Mouse (Mus musculus): ENCODE data around the gene Hist1h2ai. TPM values are rescaled to one million over a fixed set of nuclear protein-coding genes. Genes with fewer than 3 reads are reported as not detected.

The Hist1h2ai gene
- polyA plus RNA-seq, 1 experiment from 2014 or later = 183 TPM

DNA sequence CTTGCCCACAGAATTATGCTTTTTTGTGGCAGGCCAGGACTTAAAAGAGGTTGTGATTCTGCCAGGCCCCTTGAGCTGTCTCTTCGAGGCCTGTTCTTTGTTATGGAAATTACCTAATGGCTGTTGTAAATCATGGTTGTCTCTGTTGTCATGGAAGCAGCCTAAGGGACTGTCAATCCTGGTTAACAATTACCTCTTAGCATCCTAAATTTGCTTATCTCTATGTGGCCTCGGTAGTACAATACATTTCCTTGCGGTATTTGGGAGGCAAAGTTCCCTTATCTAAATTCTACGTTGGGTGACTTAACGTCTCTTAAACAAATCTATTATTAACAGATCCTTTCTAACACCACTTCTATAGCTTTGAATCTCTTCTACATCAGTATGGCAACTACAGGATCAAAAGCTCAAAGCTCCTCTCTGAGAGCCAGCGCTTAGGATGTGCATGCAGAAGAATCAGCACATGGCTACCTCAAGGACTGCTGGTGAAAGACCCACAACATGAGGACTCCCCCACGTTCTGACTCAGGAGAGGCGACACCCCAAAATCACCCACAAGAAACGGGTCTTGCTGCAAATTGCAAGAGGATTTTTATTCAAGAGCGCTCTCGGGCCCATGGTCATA lies 11.8 kb downstream of the Hist1h2ai start:
- DNase-seq (ENCODE audit: low spot score) = no peak

DNA sequence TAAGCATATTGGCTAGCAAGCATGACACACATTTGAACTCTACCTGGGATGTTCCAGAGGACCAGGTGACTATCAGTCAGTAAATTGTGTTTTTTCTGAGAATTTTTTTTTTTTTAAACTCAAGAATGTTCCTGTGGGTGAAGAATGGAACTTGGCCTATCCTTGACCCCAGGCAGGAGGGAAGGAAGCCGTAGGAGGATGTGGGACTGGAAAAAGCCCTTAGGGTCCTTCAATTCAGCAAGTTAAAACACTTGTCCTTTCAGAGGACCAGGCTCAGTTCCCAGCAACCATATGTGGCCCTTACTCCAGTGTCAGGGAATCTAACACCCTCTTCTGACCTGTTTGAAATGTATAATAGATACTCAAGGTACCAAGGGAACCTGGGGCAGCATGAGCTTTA lies 13.3 kb downstream of the Hist1h2ai start:
- DNase-seq (ENCODE audit: low spot score) = no peak

DNA sequence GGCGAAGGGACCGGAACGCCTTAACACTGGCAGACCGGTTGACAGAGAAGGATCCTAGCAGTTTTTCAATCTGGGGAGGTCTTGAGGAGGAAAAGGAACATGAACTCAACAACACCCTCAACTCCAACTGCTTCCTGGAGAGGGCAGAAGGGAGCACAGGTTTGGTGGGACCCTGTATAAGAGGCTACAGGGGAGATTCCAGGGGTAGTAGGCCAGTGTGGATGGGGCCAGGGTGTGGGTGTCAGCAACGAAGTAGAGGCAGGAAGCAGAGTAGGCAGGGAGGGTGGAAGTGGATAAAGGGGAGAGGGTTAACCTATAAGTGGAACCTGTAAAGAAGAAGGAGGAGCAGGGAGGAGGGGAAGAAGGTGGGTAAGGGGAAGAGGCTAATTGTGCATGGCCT lies 17.2 kb downstream of the Hist1h2ai start:
- peak; percentile 34 for DNase-seq (ENCODE audit: low spot score)

DNA sequence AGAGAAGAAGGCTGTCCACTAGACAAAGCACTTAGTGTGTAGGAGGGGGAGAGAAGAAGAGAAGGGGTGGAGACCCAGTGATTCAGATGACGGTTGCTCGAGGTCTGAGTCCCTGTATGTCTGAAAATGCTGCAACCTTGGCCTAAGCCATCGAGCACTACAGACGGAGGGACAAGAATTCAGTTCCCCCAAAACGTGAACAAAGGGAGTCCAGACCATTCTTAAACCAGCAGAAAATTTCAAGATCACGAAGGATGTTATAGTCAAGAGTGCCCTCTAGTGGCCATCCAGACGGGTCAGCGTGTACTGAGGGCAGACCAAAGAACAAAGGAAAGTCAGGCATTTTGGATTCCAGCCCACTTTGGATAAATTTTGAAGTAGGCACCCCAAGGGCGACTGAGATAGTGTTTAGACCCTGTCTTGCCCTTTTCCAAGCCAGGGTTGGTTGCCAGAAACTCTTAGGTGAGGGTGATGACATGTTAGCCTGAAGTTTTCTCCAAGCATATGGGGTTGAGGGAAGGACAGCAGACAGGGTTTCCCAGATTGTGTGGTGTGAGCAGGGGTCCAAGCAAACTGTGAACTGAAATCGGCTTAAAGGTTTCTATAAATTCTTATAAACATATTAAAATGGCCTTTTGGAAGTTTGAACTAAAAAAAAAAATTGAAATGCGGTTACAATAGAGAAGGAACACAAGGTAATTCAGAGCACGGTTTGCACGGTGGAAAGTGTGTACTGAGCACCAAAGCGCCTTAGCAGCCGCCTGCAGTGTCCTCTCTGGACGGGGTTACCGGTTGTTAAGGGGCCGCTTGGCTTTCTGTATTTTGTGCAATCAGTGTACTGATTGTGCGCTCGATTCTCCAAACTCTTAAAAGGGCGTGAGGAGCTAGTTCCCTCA lies 18.0 kb downstream of the Hist1h2ai start:
- DNase-seq (ENCODE audit: low spot score) = peak; percentile 83

DNA sequence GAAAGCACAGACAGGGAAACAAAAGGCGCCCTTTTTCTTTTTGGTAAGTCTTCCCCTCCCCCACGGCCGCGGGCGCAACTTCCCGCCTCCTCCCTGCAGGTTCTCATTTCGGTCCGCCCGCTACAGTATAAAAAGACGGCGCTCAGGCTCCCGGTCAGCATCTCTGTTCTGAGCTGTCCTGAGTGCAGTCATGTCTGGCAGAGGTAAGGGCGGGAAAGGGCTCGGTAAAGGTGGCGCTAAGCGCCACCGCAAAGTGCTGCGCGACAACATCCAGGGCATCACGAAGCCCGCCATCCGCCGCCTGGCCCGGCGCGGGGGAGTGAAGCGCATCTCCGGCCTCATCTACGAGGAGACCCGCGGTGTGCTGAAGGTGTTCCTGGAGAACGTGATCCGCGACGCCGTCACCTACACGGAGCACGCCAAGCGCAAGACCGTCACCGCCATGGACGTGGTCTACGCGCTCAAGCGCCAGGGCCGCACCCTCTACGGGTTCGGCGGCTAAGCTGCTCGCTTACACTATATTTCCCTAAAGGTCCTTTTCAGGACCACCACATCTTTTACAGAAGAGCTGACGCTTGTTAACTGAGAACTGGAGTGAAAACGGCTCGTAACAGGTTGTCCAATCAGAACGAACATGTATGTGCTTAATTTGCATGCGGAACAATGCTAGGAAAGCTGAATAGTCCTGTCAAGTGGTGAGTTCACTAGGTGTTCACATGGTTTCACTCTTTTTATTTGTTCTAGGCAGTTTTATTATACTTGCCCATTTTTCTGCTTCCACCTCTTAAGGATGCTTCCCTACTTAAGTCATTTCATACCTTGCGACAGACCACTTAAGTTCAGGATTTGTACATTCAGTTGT lies 18.9 kb downstream of the Hist1h2ai start, which contains the start of gene Hist1h4j:
Gene Hist1h4j (plus strand): TSS at position 159 of the 862 bp plus-strand sequence.
- DNase-seq (ENCODE audit: low spot score) = peak; percentile 88

DNA sequence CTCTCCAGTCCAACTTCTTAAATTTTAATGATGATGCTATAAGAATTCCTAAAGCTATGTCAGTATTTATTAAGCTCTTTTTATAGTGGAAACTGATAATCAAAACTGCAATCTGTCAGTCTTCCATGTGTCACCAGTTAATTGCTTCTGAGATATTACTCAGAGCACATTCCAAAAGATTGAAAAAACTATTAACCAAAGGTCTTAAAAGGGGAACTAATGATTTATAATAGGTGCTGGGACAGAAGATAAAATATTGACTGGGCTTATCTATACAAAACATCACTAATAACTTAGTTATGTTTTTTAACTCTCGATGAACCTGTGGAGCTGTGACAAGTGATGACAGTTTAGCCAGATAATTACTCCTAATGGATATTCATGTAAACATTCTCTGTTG lies 28.8 kb downstream of the Hist1h2ai start:
- DNase-seq (ENCODE audit: low spot score) = no peak

DNA sequence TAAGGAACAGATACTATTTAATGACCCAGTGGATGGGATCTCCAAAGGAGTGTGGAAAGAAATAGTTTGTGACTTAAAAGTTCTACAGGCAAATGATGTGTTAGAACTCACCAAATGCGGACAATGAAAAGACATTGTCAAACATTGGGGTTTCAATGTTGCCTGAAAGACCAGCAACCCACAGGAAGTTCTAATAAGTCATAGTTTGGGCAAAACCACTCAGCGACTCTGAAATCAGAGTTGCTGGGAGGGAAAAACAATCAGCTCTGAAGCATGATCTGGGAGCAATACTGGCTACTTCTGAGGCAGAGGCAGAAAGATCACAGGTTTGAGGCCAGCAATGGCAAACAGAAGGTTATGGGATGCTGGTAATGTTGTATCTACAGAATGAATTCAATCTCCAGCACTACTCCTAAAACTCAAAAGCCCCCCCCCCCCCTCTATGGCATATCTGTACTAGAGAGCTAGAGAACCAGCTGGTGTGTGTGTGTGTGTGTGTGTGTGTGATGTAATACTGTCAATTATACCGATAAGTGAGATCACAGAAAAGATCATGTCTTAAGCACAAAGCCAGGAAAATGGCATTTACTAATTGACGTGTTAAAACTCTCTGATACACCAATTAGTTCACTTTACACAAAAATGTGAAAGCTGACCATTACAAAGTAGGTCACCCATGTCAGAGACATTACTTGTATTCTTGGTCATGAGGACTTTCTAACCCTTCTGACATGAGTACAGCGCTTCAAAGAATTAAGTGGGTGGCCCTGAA lies 33.4 kb downstream of the Hist1h2ai start:
- DNase-seq (ENCODE audit: low spot score) = peak; percentile 58

DNA sequence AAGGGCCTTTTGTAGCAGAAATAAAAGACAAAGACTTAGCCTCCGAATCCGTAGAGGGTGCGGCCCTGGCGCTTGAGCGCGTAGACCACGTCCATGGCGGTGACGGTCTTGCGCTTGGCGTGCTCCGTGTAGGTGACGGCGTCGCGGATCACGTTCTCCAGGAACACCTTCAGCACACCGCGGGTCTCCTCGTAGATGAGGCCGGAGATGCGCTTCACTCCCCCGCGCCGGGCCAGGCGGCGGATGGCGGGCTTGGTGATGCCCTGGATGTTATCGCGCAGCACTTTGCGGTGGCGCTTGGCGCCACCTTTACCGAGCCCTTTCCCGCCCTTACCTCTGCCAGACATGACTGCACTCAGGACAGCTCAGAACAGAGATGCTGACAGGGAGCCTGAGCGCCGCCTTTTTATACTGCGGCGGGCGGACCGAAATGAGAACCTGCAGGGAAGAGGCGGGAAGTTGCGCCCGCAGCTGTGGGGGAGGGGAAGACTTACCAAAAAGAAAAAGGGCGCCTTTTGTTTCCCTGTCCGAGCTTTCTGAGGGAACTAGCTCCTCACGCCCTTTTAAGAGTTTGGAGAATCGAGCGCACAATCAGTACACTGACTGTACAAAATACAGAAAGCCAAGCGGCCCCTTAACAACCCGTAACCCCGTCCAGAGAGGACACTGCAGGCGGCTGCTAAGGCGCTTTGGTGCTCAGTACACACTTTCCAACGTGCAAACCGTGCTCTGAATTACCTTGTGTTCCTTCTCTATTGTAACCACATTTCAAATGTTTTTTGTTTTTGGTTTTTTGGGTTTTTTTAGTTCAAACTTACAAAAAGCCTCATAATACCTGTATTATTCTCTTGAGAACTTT lies 34.2 kb downstream of the Hist1h2ai start, which contains the start of gene Hist1h4k:
Gene Hist1h4k (minus strand): TSS at position 347 of the 859 bp plus-strand sequence.
- peak; percentile 95 for DNase-seq (ENCODE audit: low spot score)

DNA sequence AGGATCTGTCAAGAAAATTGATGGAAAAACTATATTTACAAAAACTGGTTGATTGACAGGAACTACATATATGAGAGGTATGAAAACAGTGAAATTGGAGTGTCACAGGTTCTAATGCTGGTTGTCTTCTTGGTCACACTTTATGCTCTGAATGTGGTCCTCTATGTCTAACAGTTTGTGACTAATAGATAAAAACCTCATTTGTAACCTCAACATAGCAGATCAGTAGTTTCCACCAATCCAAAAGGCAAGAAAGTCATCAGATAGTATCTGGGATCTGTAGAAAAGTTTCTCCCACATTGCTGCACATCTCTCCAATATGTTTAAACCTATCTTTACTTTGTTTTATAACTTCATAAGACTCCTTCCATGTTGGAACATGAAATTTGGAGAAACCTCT lies 35.2 kb downstream of the Hist1h2ai start:
- DNase-seq (ENCODE audit: low spot score) = no peak

DNA sequence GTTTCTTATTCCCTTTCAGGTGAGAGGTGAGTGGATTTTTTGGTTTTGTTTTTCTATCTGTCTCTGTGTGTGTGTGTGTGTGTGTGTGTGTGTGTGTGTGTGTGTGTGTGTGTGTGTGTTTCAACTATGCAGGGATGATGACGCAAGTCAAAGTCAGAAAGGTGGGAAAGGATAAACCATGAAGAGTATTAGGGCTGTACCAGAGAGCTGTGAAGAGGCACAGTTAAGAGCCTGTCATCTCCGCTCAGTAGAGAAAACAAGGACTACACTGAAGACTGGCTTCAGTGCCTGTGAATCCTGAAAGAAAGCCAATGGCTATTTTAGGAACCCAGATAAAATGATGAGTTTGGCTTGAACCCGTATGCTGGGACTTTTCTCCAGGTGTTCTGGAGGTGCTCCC lies 35.6 kb downstream of the Hist1h2ai start:
- peak; percentile 25 for DNase-seq (ENCODE audit: low spot score)

DNA sequence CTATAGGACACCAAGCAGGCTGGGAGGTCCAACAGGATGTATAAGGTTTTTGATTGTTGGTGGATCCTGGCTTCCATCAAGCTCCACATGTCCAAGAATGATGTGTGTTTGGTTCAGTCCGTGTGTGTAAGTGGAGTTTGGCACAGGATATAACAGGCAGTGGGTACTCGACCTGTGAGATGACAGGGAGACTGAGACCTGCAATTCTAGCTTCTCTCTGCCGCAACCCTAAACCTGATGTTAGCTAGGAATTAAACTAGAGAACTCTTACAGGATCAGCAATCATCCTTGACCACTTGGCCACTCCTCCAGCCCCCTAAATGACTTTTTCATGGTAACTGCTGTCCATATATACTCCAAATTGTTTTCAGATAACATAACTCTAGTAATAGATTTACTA lies 36.1 kb downstream of the Hist1h2ai start:
- peak; percentile 42 for DNase-seq (ENCODE audit: low spot score)

DNA sequence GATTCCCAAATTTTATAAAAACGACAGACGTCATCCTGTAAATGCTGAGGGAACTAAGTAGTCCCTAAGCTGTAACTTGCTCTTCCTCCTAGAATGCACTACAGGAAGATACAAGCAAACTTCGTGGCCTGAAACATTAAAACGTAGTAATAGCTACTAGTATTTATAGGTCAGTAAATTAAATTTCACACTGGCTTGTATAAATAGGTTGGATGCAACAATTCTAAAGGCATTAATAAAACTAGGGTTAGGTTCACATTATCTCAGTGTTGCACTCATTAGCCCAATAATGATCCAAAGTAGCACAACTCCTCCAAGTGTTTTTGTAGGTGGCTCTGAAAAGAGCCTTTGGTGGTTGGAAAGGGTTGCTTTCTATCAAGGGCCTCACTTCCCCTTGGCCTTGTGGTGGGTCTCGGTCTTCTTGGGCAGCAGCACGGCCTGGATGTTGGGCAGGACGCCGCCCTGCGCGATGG lies 36.9 kb downstream of the Hist1h2ai start:
- peak; percentile 66 for DNase-seq (ENCODE audit: low spot score)

DNA sequence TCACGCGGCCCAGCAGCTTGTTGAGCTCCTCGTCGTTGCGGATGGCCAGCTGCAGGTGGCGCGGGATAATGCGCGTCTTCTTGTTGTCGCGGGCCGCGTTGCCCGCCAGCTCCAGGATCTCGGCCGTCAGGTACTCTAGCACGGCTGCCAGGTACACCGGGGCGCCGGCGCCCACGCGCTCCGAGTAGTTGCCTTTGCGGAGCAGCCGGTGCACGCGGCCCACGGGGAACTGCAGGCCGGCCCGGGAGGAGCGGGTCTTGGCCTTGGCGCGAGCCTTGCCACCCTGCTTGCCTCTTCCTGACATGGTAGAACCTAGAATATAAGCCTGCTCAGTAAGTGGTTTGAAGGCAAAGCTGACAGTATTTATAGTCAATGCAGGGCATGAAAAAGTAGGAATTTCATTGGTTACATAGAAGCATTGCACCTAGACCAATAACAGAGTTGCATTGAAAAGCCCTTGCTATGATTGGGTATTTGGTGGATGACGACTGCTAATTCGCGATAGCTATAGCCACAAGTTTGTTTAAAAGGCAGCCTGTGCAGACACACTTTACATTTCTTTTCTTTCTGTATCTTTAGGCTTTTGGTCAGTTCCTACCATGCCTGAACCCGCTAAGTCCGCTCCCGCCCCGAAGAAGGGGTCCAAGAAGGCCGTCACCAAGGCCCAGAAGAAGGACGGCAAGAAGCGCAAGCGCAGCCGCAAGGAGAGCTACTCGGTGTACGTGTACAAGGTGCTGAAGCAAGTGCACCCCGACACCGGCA lies 37.5 kb downstream of the Hist1h2ai start, which contains the start of the genes Hist1h2ak and Hist1h2bn:
Gene Hist1h2ak (minus strand): TSS at position 304 of the 762 bp plus-strand sequence.
Gene Hist1h2bn (plus strand): TSS at position 600 of the 762 bp plus-strand sequence.
- DNase-seq (ENCODE audit: low spot score) = peak; percentile 95

DNA sequence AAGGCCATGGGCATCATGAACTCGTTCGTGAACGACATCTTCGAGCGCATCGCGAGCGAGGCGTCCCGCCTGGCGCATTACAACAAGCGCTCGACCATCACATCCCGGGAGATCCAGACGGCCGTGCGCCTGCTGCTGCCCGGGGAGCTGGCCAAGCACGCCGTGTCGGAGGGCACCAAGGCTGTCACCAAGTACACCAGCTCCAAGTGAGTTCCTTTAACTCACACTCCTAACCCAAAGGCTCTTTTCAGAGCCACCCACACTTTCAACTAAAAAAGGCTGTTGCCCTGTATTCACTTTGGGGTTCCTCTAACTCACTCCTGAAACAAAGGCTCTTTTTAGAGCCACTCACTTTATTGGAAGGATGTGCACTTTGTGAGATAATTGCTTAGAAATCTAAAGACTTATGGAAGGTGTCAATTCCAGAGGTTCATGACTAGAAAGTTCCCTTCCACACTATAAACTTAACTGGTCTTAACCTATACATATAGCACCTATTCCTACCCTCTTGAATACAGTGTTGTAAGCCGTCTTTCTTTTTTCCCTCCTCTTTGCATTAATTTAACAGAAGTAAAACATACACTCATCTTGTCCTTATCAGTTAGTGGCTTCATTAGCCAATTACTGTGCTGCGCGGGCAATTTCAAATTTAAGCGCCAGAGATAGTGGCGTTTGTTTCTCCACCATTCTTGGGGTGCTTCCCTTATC lies 38.2 kb downstream of the Hist1h2ai start:
- peak; percentile 60 for DNase-seq (ENCODE audit: low spot score)

DNA sequence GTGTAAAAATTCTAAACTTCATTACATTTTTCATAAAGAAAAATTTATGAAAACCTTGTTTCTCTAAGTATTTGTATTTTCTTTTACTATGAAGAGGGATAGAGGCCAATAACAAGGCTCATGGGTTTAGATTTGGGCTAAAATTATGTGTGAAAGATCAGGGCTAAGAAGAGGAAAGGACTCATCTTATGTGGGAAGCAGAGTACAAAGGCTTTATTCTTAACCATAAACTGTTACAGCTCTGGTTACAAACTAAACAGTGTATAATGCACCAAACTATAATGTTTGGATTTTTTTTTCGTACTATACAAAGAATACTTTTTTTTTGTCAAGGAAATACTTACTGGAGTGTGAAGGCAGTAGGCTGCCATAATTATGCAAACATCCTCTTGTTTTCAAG lies 39.5 kb downstream of the Hist1h2ai start:
- no peak for DNase-seq (ENCODE audit: low spot score)
